ENCODE assay signal across 7 mouse cellular contexts in the genomic region with DNA sequence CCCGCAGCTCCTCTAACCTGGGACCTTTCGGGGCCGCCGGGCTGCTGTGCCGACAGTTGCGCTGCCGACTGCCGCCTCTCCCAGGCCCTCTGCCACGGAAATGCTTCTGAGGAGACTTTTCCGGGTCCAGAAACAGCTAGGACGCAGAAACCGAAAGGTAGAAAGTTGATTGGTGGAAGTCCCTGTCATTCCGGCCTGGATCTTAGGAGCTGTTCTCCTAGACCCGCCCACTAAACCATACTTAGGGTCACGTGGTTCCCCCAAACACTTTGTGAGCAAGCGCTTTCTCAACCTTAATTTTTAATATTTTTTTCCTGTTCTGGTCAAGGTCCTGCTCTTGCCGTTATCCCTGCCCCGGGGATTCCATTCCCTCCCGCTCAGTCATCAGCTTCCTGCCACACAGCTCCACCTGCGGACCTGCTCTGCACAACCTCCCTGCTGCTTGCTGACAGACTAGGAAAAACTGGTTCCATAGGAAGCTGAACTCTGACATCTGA. TPM values are rescaled to one million over a fixed set of nuclear protein-coding genes. Genes with fewer than 3 reads are reported as not detected.
A peak's percentile ranks its signal among the peaks of the same experiment; 100 is the strongest.
DNase-seq lines count a peak whose midpoint lies in the region; ATAC-seq lines count a peak whose summit lies in the region.
"Not testable (repeated sequence)": the region's sequence is repeated elsewhere in the genome, so short reads cannot be mapped to it uniquely, and the experiment has no call there.

A gene (minus strand): TSS at position 108 of the 497 bp plus-strand sequence.

- peak within 1 kb of the TSS; percentile 52 for H3K4me2 ChIP-seq in embryonic facial prominence, embryonic 12.5 days (replicated peaks)
- H3K4me2 ChIP-seq in limb, embryonic 11.5 days (ENCODE audit: low read depth, severe bottlenecking) = peak within 1 kb of the TSS; percentile 34
- peak within 1 kb of the TSS; percentile 54 for H3K4me2 ChIP-seq in midbrain, embryonic 14.5 days (ENCODE audit: low read length)

- H3K27me3 ChIP-seq in embryonic facial prominence, embryonic 12.5 days; limb, embryonic 11.5 days (ENCODE audit: control insufficient read depth, insufficient read depth, low read length); midbrain, embryonic 14.5 days (ENCODE audit: control insufficient read depth, insufficient read depth, low read length): not testable (repeated sequence)

- ATAC-seq in embryonic facial prominence, embryonic 12.5 days (ENCODE audit: insufficient number of reproducible peaks, insufficient read depth, low FRiP score, low TSS enrichment) = peak; percentile 97
- peak; percentile 99 for ATAC-seq in limb, embryonic 11.5 days (ENCODE audit: insufficient number of reproducible peaks, low FRiP score, low TSS enrichment, low read depth)
- ATAC-seq in midbrain, embryonic 14.5 days (ENCODE audit: low FRiP score, low TSS enrichment) = peak; percentile 99

- H3K36me3 ChIP-seq in embryonic facial prominence, embryonic 12.5 days; limb, embryonic 11.5 days (ENCODE audit: control insufficient read depth, insufficient read depth, low read length); midbrain, embryonic 14.5 days (ENCODE audit: control insufficient read depth, insufficient read depth, low read length): not testable (repeated sequence)

- under 1% methylated on average over 20 of the region's 20 CpGs for WGBS in embryonic facial prominence, embryonic 12.5 days
- WGBS in limb, embryonic 11.5 days = 0% methylated on average over 20 of the region's 20 CpGs
- WGBS in midbrain, embryonic 14.5 days = under 1% methylated on average over 20 of the region's 20 CpGs

- H3K4me3 ChIP-seq in embryonic facial prominence, embryonic 12.5 days = peak within 1 kb of the TSS; percentile 61
- peak within 1 kb of the TSS; percentile 52 for H3K4me3 ChIP-seq in limb, embryonic 11.5 days (ENCODE audit: low read depth, low read length)
- H3K4me3 ChIP-seq in midbrain, embryonic 14.5 days (replicated peaks; ENCODE audit: low read depth, low read length) = peak within 1 kb of the TSS; percentile 54

- peak within 1 kb of the TSS; percentile 65; the same call in 1 of the 2 replicates for H3K27ac ChIP-seq in embryonic facial prominence, embryonic 12.5 days
- not testable (repeated sequence) for H3K27ac ChIP-seq in limb, embryonic 11.5 days (replicated peaks; ENCODE audit: low read depth, low read length)
- peak within 1 kb of the TSS; percentile 68 for H3K27ac ChIP-seq in midbrain, embryonic 14.5 days (replicated peaks; ENCODE audit: low read depth, low read length)

- not testable (repeated sequence) for H3K9me3 ChIP-seq in embryonic facial prominence, embryonic 12.5 days; limb, embryonic 11.5 days (ENCODE audit: control insufficient read depth, low read length); midbrain, embryonic 14.5 days (ENCODE audit: control insufficient read depth, low read length)

- peak within 1 kb of the TSS; percentile 59 for H3K9ac ChIP-seq in embryonic facial prominence, embryonic 12.5 days
- peak within 1 kb of the TSS; percentile 57 for H3K9ac ChIP-seq in limb, embryonic 11.5 days (ENCODE audit: low read length)
- H3K9ac ChIP-seq in midbrain, embryonic 14.5 days (replicated peaks; ENCODE audit: low read length) = peak within 1 kb of the TSS; percentile 60

- DNase-seq in adrenal gland, postnatal 25 days = peak; percentile 76
- DNase-seq in heart, adult 11 months = peak; percentile 99
- DNase-seq in kidney, adult 18-20 months = peak; percentile 91
- peak; percentile 85 for DNase-seq in limb, embryonic 11.5 days (ENCODE audit: low spot score)
- DNase-seq in midbrain, embryonic 14.5 days = peak; percentile 98
- DNase-seq in spleen, adult 18-20 months = peak; percentile 50 to 67

- H3K4me1 ChIP-seq in embryonic facial prominence, embryonic 12.5 days; limb, embryonic 11.5 days (ENCODE audit: control insufficient read depth, insufficient read depth, low read length); midbrain, embryonic 14.5 days (ENCODE audit: control insufficient read depth, insufficient read depth, low read length): not testable (repeated sequence)

RNA-seq across cellular contexts. Expression of the gene that starts here (rescaled TPM):
- total RNA-seq in adrenal gland, postnatal 25 days (2021) = 11.4 and 11.7 TPM in 2 replicates
- polyA plus RNA-seq in embryonic facial prominence, embryonic 12.5 days (2016; fragmentation: Nextera tagmentation; extraction: Ambion mirVana) = 11.4 and 12.2 TPM in 2 replicates
- 12.2 and 13.1 TPM in 2 replicates for polyA plus RNA-seq in limb, embryonic 11.5 days (2014; fragmentation: Nextera tagmentation; extraction: Ambion mirVana)
- 15.2 and 16.4 TPM in 2 replicates for polyA plus RNA-seq in midbrain, embryonic 14.5 days (2014; fragmentation: Nextera tagmentation; extraction: Ambion mirVana)
